Mouse (Mus musculus) inflammation-experienced regulatory T-cells, adult 16 weeks (primary cell): ENCODE measurements around the gene Htr3a. TPM values are rescaled to one million over a fixed set of nuclear protein-coding genes. Genes with fewer than 3 reads are reported as not detected.

Source experiments
- polyA plus RNA-seq: library from polyadenylated mRNA; unstranded; fragments of 100-300 nt; shearing (Covaris generic); gene quantifications from one replicate; pipeline ENCODE4 v1.2.1, GENCODE M21; 2017

The Htr3a gene
- not detected for polyA plus RNA-seq

GRCm38 (mm10) chr9:48910885-48911537 lies at the start of gene Htr3a:
Gene Htr3a, minus strand, starts transcription at chr9:48911099.

Other genes with a start within 250 kb of the Htr3a start
- gene Zbtb16, start 74.9 kb downstream of the Htr3a start, polyA plus RNA-seq = 0.12 TPM
- gene Htr3b, start 53.9 kb upstream of the Htr3a start, polyA plus RNA-seq = not detected
- 59.3 TPM for gene Usp28, start 74.3 kb upstream of the Htr3a start, polyA plus RNA-seq
- gene Zw10, start 144.5 kb upstream of the Htr3a start, polyA plus RNA-seq = 58.3 TPM
- gene Tmprss5, start 170.2 kb upstream of the Htr3a start, polyA plus RNA-seq = not detected